Mouse (Mus musculus) midbrain, postnatal 0 days (tissue): ENCODE data around the gene Crcp. TPM values are rescaled to one million over a fixed set of nuclear protein-coding genes. Genes with fewer than 3 reads are reported as not detected.

Experiments used
- ATAC-seq: fragments of 200-750 bp; cut with Nextera tagmentation; 2 replicates; pipeline ENCODE4 v1.8.0; 2017; ENCODE audit warnings: moderate number of reproducible peaks, mild to moderate bottlenecking, moderate TSS enrichment, moderate library complexity; ENCODE audit not compliant: low FRiP score
- DNase-seq: peaks from one replicate; pipeline ENCODE4 v3.0.0-alpha.2; 2015; ENCODE audit warnings: low spot score
- H3K27ac ChIP-seq: fragments of 300-500 bp; sonication (generic); 2 replicates; pipeline ENCODE4 v1.5.1; 2014; ENCODE audit warnings: low read depth, mild to moderate bottlenecking, low read length, mixed read lengths
- H3K27me3 ChIP-seq: fragments of 300-500 bp; sonication (generic); 2 replicates; pipeline ENCODE4 v1.6.1; 2014; ENCODE audit warnings: low read length, control low read depth, mixed read lengths; ENCODE audit not compliant: insufficient read depth
- H3K36me3 ChIP-seq: fragments of 300-500 bp; sonication (generic); 2 replicates; pipeline ENCODE4 v1.6.1; 2014; ENCODE audit warnings: low read length, control low read depth, mixed read lengths; ENCODE audit not compliant: insufficient read depth
- H3K4me1 ChIP-seq: fragments of 300-500 bp; sonication (generic); 2 replicates; pipeline ENCODE4 v1.6.1; 2014; ENCODE audit warnings: mild to moderate bottlenecking, control low read depth, antibody characterized with exemption, low read length, mixed read lengths; ENCODE audit not compliant: insufficient read depth
- H3K4me2 ChIP-seq: fragments of 300-500 bp; sonication (generic); 2 replicates; pipeline ENCODE4 v1.6.1; 2014; ENCODE audit warnings: low read depth, mild to moderate bottlenecking, low read length, mixed read lengths; ENCODE audit not compliant: poor library complexity, severe bottlenecking
- H3K4me3 ChIP-seq: fragments of 300-500 bp; sonication (generic); 2 replicates; pipeline ENCODE4 v1.5.1; 2014; ENCODE audit warnings: low read depth, mild to moderate bottlenecking, low read length, moderate library complexity
- H3K9ac ChIP-seq: fragments of 300-500 bp; sonication (generic); replicated peaks from 2 replicates; pipeline ENCODE4 v1.6.1; 2014; ENCODE audit warnings: mild to moderate bottlenecking, low read length, moderate library complexity, mixed read lengths; ENCODE audit not compliant: poor library complexity, severe bottlenecking
- H3K9me3 ChIP-seq: fragments of 300-500 bp; sonication (generic); 2 replicates; pipeline ENCODE4 v1.6.1; 2016; ENCODE audit warnings: low read length, control low read depth
- CTCF ChIP-seq: IDR thresholded peaks from 2 replicates; pipeline ENCODE4 v1.5.1; 2016; ENCODE audit warnings: antibody characterized with exemption, mild to moderate bottlenecking
- WGBS: fragments of 180-500 bp; shearing (Covaris S2); extraction: QIAGEN DNeasy Blood & Tissue Kit; methylation state at CpG from one replicate; pipeline ENCODE4 v1.1.7; 2014; 5-methylcytosine and 5-hydroxymethylcytosine counted together
- polyA plus RNA-seq: library from polyadenylated mRNA; unstranded; fragments of >200 nt; fragmentation: Nextera tagmentation; extraction: Ambion mirVana; gene quantifications from 2 replicates; pipeline ENCODE4 v1.2.1, GENCODE M21; 2015
- total RNA-seq: library from RNA; depleted of rRNA; stranded (reverse); fragments of >200 nt; gene quantifications from 2 replicates; pipeline ENCODE4 v1.2.3, GENCODE M21; 2014; rRNA removed

Gene Crcp
- total and polyA plus RNA-seq, 2 experiments from 2014 or later: 63.3 to 86.8 TPM

- no peak for DNase-seq
- H3K4me1 ChIP-seq: no peaks in the 10 kb centered on the region
- TF ChIP-seq CTCF: no peak
- H3K4me2 ChIP-seq: no peak overlapping the region
- ATAC-seq: no peak
- H3K9ac ChIP-seq: no peak overlapping the region
- 80% methylated on average over 2 of the region's 2 CpGs for WGBS
- no peaks in the 10 kb centered on the region for H3K9me3 ChIP-seq
- H3K27ac ChIP-seq: no peak overlapping the region
- no peaks in the 10 kb centered on the region for H3K27me3 ChIP-seq
- H3K36me3 ChIP-seq: peaks cover 14% of the 10 kb centered on the region
- H3K4me3 ChIP-seq: no peak overlapping the region
Measured at GRCm38 (mm10) chr5:130097837-130098236, 68.7 kb downstream of the Crcp start.

- Histone ChIP-seq H3K27me3 (no peaks in the 10 kb centered on the region), H3K4me1 (no peaks in the 10 kb centered on the region), H3K36me3 (peaks cover 19% of the 10 kb centered on the region), H3K4me3 (no peak overlapping the region), H3K4me2 (no peak overlapping the region), H3K9me3 (no peaks in the 10 kb centered on the region), H3K9ac (no peak overlapping the region), H3K27ac (no peak overlapping the region)
- ATAC-seq (no peak), DNase-seq (no peak)
- 97% methylated on average over 17 of the region's 17 CpGs for WGBS
- TF ChIP-seq CTCF: no peak
Measured at GRCm38 (mm10) chr5:130101724-130102123, 72.6 kb downstream of the Crcp start.

- Histone ChIP-seq H3K4me3 (no peak overlapping the region), H3K36me3 (peaks cover 7% of the 10 kb centered on the region; the same call in 1 of the 2 replicates), H3K4me2 (no peak overlapping the region), H3K4me1 (no peaks in the 10 kb centered on the region), H3K27ac (no peak overlapping the region), H3K27me3 (no peaks in the 10 kb centered on the region), H3K9ac (no peak overlapping the region), H3K9me3 (no peaks in the 10 kb centered on the region)
- ATAC-seq (no peak), DNase-seq (no peak)
- TF ChIP-seq CTCF: no peak
- 86% methylated on average over 3 of the region's 3 CpGs for WGBS
Measured at GRCm38 (mm10) chr5:130109348-130109747, 80.3 kb downstream of the Crcp start.

Other genes with a start within 250 kb of the Crcp start
- 18.5 and 33.1 TPM in 2 replicates for gene Psph, start 241.8 kb upstream of the Crcp start, total RNA-seq
- gene Psph, start 241.8 kb upstream of the Crcp start, polyA plus RNA-seq: 40.3 and 42.0 TPM in 2 replicates
- 33.5 and 56.9 TPM in 2 replicates for gene Sumf2, start 182.3 kb upstream of the Crcp start, total RNA-seq
- 24.5 and 26.8 TPM in 2 replicates for gene Sumf2, start 182.3 kb upstream of the Crcp start, polyA plus RNA-seq
- 742 and 901 TPM in 2 replicates for gene Chchd2, start 141.8 kb upstream of the Crcp start, total RNA-seq
- 693 and 752 TPM in 2 replicates for gene Chchd2, start 141.8 kb upstream of the Crcp start, polyA plus RNA-seq
- 15.1 TPM in 2 replicates for gene Zbed5, start 133.6 kb upstream of the Crcp start, total RNA-seq
- gene Zbed5, start 133.6 kb upstream of the Crcp start, polyA plus RNA-seq: 10.7 and 10.9 TPM in 2 replicates
- 0.66 and 3.0 TPM in 2 replicates for gene Phkg1, start 130.7 kb upstream of the Crcp start, total RNA-seq
- 1.5 TPM in 2 replicates for gene Phkg1, start 130.7 kb upstream of the Crcp start, polyA plus RNA-seq
- gene Nupr1l, start 120.8 kb upstream of the Crcp start, total RNA-seq: 1.1 and 1.9 TPM in 2 replicates
- 5.2 and 5.8 TPM in 2 replicates for gene Nupr1l, start 120.8 kb upstream of the Crcp start, polyA plus RNA-seq
- gene Vkorc1l1, start 87.3 kb upstream of the Crcp start, total RNA-seq: 78.5 and 87.1 TPM in 2 replicates
- gene Vkorc1l1, start 87.3 kb upstream of the Crcp start, polyA plus RNA-seq: 21.0 and 22.8 TPM in 2 replicates
- gene Gusb, start 26.2 kb upstream of the Crcp start, total RNA-seq: 22.0 and 26.7 TPM in 2 replicates
- gene Gusb, start 26.2 kb upstream of the Crcp start, polyA plus RNA-seq: 42.3 and 44.9 TPM in 2 replicates
- gene Asl, start within 50 bp of the Crcp start, total RNA-seq: 34.0 and 39.1 TPM in 2 replicates
- 52.8 and 54.0 TPM in 2 replicates for gene Asl, start within 50 bp of the Crcp start, polyA plus RNA-seq
- gene Tpst1, start 44.0 kb downstream of the Crcp start, total RNA-seq: 37.1 and 46.5 TPM in 2 replicates
- 50.0 TPM in 2 replicates for gene Tpst1, start 44.0 kb downstream of the Crcp start, polyA plus RNA-seq
- gene Kctd7, start 115.6 kb downstream of the Crcp start, total RNA-seq: 19.5 and 22.3 TPM in 2 replicates
- 12.2 and 14.3 TPM in 2 replicates for gene Kctd7, start 115.6 kb downstream of the Crcp start, polyA plus RNA-seq
- gene Rabgef1, start 142.5 kb downstream of the Crcp start, total RNA-seq: 15.5 and 24.2 TPM in 2 replicates
- 31.3 and 34.1 TPM in 2 replicates for gene Rabgef1, start 142.5 kb downstream of the Crcp start, polyA plus RNA-seq
- gene Tmem248, start 187.8 kb downstream of the Crcp start, total RNA-seq: 46.9 and 50.1 TPM in 2 replicates
- gene Tmem248, start 187.8 kb downstream of the Crcp start, polyA plus RNA-seq: 28.6 and 31.6 TPM in 2 replicates
- 16.6 and 20.3 TPM in 2 replicates for gene Sbds, start 226.2 kb downstream of the Crcp start, total RNA-seq
- gene Sbds, start 226.2 kb downstream of the Crcp start, polyA plus RNA-seq: 39.8 and 46.4 TPM in 2 replicates
- gene Tyw1, start 226.3 kb downstream of the Crcp start, total RNA-seq: 18.3 and 21.3 TPM in 2 replicates
- gene Tyw1, start 226.3 kb downstream of the Crcp start, polyA plus RNA-seq: 16.3 and 18.0 TPM in 2 replicates